Mouse (Mus musculus): ENCODE measurements around the gene Cxcr5.

Gene Cxcr5

GRCm38 (mm10) chr9:44477339-44478228, 84.1 kb downstream of the Cxcr5 start:
- DNase-seq = peak; percentile 54 to 68

GRCm38 (mm10) chr9:44475936-44476335, 85.7 kb downstream of the Cxcr5 start:
- no peak for DNase-seq

GRCm38 (mm10) chr9:44474327-44474726, 87.3 kb downstream of the Cxcr5 start:
- DNase-seq = no peak

GRCm38 (mm10) chr9:44473184-44473583, 88.5 kb downstream of the Cxcr5 start:
- no peak for DNase-seq

GRCm38 (mm10) chr9:44468800-44469199, 92.9 kb downstream of the Cxcr5 start:
- DNase-seq = no peak

GRCm38 (mm10) chr9:44468224-44468623, 93.5 kb downstream of the Cxcr5 start:
- no peak for DNase-seq

GRCm38 (mm10) chr9:44461950-44462349, 99.7 kb downstream of the Cxcr5 start:
- peak in 1 of 2 experiments; percentile 10 for DNase-seq

Measured in spleen, adult 18-20 months (tissue).